Mouse (Mus musculus): ENCODE data around the gene Nrsn1.
"Not testable (repeated sequence)": the region's sequence is repeated elsewhere in the genome, so short reads cannot be mapped to it uniquely, and the experiment has no call there.

The Nrsn1 gene

DNA sequence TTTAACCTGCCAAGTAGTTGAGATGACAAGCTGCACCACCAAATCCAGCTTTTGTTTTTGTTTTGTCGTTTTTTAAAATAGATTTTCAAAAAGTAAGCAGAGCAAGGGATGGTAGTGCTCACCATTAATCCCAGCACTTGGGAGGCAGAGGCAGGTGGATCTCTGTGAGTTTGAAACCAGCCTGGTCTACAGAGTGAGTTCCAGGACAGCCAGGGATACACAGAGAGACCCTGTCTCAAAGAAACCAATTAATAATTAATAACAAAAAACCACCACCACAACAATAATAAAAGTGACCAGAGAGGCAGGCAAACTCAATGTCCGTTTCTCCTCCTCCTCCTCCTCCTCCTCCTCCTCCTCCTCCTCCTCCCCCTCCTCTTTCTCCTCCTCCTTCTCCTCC, at the start of gene Nrsn1:
Gene Nrsn1, minus strand, starts transcription at position 101 of the 400 bp plus-strand sequence.
- DNase-seq (ENCODE audit: low read depth): not testable (repeated sequence)

DNA sequence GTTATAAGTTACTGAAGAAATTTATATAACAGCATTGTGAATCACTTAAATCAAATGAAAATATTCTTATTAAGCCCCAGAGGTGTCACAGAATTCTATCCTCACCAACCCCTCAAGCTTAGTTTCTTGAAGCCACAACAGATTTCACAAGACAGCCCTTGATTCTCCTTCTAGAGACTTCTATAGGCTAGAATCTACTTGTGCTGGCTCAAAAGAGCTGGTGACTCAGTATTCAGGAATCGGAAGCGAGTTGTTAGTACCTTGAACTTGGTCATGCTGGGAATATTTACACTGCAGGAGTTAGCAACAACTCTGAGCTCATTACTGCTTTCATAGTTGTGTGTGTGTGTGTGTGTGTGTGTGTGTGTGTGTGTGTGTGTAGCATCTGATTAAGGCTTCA, 41.8 kb upstream of the Nrsn1 start:
- DNase-seq (ENCODE audit: low read depth): no peak

DNA sequence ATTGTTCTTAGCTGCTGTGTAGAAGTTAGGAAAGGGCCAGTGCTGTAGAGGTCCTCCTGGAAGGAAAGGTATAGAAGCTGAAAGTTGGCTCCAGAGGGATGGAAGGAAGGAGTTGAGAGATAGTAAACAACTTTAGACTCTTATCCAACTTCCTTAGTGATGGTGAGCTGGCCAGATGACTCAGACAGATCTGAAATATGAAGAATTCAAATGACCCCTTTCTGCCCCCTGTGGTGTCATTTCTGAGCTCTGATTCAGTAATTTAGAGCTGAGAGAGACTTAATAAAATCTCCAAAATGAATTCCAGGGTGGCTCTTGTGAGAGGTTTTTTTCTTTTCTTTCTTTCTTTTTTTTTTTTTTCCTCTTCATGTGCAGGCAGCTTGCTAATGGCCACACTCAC, 39.8 kb upstream of the Nrsn1 start:
- DNase-seq (ENCODE audit: low read depth): no peak

DNA sequence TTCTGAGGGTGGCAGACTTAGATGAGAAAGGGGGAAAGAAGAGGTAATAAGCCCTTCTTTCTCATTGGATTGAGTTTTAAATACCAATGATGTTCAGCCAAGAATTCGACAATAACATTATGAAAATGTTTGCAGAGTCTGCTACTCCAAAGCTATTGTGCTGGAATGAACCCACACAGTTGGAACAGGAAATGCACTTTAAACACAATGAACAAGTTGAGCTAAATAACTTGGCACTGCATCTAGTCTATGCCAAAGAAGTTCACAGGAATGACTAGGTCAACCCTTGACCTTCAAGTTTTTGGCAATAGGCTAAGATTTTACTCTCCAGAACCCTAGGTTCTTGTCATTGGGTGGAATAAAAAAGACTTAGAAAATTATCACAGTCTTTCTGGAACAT, 18.4 kb upstream of the Nrsn1 start:
- DNase-seq (ENCODE audit: low read depth): no peak

DNA sequence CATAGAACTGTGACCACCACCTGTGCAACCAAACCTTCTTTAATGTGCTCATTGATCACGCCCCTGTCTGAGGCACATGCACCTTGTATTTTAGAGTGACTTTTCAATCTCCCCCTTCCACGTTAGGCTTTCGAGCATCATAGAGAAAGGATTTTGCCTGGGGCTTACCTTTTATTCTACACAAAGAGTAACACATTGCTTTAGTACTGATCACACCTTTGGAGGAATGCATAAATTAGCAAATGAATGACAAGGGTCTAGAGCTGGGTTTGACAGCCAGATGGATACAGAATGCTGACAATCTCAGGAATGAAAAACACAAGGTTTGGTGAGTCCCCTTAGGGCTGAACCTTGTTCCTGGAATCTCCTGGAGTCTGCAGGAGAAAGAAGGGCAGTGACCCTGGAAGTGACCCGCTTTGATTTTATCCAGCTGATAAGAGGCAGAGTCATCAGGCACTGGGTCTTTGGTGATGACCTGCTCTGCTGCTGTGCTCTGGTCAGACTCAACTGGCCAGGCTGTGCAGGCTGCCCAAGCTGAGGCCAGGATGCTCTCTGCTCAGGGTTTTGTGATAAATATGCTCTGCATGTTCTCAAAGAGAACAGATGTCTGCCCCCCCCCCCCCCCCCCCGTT, 4.7 kb upstream of the Nrsn1 start:
- no peak for DNase-seq (ENCODE audit: low read depth)

DNA sequence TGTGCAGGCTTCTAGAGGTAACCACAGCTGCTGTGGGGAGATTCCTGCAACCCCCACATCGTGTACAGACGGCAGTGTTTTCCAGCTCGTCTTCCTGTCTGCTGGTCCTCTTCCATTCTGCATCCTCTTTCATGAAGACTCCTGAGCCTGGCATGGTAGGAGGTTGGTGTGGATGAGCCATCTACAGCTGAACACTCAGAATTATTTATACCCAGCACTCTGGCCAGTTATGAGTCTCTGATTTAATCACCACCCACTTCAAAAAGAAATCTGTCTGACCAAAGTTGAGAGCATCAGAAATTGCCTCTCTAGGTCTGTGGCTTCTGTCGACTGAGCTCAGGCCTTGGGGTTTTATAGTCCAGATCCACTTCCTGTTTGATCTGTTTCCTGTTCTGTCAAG, 1.9 kb upstream of the Nrsn1 start:
- DNase-seq (ENCODE audit: low read depth): no peak

DNA sequence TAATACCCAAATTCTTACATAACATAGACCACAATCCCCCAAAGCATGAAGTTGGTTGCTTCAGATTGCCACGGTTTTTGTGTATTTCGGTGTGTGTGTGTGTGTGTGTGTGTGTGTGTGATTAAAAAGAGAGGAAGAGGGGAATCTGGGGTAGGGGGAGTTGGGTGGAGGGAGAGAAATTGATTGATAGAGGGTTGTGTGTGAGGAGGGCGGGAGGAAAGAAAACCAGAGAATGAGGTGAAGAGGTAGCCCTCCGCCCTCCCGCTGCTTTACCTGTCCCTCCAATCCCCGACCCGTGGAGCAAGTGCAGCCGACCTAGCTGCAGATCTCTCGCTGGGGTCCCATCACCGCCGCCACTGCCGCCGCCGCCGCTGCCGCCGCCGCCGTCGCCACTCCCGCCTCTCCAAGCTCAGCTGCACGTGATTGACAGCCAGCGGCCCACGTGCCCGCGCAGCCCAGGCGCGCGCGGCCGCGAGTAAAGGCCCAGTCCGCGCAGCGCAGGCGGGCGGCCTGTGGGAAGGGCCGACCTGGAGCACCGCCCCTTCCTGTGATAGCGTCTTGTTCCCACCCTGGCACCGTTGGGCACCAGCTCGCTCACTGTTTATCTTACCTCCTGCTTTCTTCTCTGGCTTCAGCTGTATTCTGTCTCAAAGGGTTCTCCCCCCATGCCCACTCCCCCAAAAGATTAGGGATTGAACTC, 583 bp downstream of the Nrsn1 start:
- no peak for DNase-seq (ENCODE audit: low read depth)

DNA sequence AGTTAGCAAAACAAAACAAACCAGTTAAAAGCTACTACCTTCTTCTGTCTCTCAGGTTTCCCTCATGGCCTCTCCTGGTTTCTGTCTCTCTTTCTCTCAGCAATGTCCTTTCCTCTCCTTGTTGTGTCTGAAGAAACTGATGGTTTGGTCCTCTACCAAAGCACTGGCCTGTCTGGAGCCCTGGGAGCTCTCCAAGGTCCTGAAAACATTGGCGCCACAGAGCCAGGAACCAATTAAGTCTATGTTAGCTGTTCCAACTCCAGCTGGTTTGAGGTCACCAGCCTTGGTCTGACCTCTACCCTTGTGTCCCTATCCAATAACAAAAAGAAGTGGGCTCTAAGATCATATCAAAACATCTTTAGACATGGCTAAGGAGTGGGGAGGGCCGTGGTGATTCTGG, 1.3 kb downstream of the Nrsn1 start:
- peak; percentile 31 for DNase-seq (ENCODE audit: low read depth)

DNA sequence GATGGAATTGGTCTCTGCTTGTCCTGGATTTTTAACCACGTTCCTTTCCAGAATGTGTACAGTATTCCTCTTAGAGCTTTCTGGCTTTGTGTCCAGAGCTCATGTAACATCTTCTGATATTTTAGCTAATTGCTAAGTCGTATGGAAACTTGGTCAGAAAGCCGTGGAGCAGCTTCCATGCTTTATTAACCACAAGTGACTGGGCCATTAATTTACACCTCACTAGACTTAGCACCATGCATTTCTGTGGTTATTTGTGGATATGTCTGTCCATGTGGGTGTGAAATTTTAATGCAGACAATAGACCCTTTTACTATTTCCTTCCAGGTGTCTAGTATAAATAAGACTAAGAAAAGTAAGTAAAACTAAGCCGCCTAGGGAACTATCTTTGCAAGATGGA, 7.6 kb downstream of the Nrsn1 start:
- no peak for DNase-seq (ENCODE audit: low read depth)

DNA sequence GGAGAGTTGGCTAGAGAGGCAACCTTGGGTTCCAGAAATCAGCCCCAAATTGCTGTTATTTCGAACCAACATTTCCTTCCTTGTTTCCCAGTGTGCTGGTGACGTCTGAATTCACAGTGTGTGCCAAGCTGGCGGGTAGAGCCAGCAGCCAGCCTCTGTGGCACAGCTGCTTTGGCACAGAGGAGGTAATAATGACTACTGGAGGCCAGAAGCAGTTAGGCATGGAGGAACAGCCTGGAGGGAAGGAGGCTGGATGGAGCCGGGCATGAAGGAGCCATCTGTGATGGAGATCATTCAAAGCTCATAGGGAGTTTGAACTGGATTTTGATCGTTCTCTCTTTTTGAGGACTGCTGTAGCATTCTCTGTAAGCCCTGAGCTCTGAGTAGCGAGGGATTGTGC, 12.7 kb downstream of the Nrsn1 start:
- DNase-seq (ENCODE audit: low read depth): no peak

DNA sequence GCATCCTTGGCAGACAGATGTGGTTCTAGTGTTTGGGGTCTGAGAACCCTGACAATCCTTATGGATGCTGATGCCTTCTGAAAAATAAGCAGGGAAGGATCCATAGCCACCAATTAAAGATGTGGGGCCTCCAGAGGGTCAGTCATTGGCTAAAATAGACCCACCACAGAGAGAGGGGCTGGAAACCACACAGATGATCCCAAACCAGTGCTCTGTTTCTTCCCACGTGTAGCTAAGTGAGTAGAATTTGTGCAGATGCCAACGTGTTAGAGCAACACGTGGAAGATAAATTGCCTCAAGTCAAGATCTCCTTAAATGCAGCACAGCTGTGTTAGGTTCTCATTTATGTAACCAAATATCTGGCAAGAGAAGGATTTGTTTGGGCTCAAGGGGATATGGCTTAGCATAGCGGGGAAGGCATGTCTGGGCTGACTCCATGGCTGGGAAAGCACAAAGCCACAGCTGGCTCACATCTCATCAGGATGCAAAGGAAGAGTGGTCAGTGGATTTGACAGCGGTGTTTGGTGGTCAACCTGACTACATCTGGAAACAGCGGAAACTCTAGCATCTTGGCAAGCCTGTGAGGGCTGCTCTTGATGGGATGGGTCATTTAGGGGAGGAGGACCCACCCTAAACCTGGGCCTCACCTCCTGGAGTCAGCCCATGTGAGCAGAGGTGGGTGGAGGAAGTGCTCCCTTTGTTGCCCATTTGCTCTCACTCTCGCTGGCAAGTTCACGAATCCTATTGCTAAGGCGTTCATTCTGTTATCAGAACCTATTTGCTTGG, 15.6 kb downstream of the Nrsn1 start:
- DNase-seq (ENCODE audit: low read depth): no peak

DNA sequence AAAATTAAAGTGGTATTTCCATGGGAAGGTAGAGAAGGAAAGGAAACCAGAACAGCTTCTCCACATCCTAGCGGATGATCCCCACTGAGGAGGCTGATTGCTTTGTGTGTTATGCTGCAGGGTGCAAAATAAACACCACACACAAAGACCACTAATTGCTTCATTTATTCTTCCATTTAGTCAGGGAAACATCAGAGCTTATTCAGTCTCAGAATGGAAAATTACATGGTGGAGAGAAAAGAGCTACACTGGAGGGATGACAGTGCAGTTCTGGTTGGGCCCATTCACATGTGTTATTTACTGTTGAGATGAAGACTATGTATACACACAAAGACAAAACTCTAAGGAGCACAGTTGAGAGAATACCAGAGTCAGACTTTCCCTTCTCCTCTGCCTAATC, 18.4 kb downstream of the Nrsn1 start:
- DNase-seq (ENCODE audit: low read depth): no peak

DNA sequence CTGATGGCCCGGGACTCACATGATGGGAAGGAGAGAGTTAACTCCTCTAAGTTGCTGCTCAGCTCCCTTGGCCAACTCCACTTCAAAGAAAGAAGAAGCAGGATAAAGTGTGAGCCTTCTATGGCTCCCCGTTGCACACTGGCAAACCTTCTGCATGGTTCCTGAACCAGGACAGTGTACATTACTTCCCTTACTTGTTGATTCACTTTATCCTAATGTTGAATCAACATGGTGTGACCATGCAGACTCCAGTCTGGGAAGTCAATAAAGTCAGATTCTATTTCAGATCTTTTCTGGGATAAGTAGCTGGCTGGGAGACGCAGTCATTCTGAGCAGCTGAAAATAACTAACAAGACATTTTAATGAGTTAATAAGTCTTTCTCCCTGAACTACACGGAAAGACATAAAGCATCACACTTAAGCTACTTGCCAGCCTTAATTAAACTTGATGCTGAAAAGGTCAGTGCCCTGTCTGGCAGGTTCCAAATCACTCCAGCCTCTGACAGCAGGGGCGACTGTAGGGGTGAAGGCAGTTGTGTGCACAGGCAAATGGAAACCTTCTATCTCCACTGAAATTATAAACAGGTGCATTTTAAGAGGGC, 50.0 kb downstream of the Nrsn1 start:
- no peak for DNase-seq (ENCODE audit: low read depth)

DNA sequence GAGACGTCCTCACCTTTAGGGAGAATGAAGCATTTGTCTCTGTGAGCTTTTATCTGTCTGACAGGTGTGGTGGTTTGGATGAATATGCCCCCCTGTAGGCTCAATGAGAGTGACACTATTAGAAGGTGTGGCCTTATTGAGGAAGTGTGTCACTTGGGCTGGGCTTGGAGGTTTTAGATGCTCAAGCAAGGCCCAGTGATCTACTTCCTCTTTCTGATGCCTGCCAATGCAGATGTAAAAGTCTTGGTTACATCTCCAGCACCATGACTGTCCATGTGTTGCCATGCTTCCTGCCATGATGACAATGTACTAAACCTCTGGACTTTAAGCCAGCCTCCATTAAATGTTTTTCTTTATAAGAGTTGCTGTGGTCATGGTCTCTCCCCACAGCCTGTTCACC, 51.9 kb downstream of the Nrsn1 start:
- DNase-seq (ENCODE audit: low read depth): peak; percentile 26

DNA sequence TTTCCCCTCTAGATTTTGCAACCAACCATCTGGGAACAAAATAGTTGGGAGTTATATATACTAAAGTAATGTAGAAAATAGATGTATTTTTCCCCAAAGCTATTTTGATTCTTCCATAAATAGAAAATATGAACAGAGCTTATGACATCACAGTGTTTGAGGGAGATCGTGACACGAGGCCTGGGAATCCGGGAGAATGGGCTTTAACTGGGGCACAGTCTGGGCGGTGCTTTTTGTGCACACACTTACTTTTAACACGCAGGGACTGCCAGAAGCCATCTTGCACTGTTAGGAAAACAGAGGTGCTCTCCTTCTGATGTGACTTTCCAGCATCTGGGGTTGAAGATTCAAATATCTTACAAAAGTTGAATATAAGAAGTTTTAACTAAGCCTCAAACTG, 63.4 kb downstream of the Nrsn1 start:
- no peak for DNase-seq (ENCODE audit: low read depth)
